ENCODE assay signal across 8 mouse cellular contexts in the genomic region with DNA sequence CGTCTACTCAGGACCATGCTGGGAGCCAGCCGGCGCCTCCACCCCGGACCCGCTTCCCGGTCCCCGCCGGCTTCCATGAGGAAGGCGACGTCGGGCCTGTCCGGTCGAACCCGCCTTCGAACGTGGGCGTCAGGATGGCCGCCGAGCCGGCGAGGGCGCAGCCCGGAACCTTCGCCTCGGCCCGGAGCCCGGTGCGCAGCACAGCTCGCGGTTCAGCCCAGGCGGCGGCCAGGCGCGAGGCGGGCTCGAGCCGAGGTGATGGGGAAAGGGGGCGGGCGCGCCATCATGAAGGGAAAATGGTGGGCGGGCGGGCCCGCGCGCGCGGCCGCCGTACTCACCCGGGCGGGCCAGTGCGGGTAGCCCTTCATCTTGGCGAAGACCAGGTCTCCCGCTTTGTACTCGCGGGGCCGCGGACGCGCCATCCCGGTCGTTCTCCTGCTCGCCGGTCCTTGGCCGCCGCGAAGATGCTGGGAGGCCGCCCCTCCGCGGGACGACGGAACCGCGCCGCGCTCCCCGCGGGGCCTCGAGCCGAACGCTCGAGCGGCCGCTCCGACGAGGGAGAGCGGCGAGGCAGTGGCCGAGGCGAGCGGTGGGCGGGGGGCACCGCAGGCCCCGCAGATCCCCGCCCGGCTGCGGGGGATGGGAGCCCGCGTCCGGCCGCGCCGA. TPM values are rescaled to one million over a fixed set of nuclear protein-coding genes. Genes with fewer than 3 reads are reported as not detected.
DNase-seq lines count a peak whose midpoint lies in the region; ATAC-seq and TF ChIP-seq lines count a peak whose summit lies in the region.

No protein-coding gene starts in this region.

- H3K4me3 ChIP-seq in hindbrain, embryonic 12.5 days, result peak overlapping the region; percentile 83
- H3K4me3 ChIP-seq in lung, postnatal 0 days (ENCODE audit: low read depth, low read length), result peak overlapping the region; percentile 70

- H3K36me3 ChIP-seq in hindbrain, embryonic 12.5 days, result no peaks in the 10 kb centered on the region
- H3K36me3 ChIP-seq in lung, postnatal 0 days (ENCODE audit: insufficient read depth, low read length), result no peaks in the 10 kb centered on the region

- peak; percentile 61 for DNase-seq in T-cell, adult 2 months (ENCODE audit: low spot score)
- DNase-seq in cerebellum, adult 9-11 months, result peak; percentile 71
- peak; percentile 33 to 58 for DNase-seq in frontal cortex, postnatal 25 days (ENCODE audit: low spot score in 2 of 2)
- DNase-seq in layer of hippocampus, postnatal 25 days (ENCODE audit: extremely low spot score in 1 of 2, low spot score in 1 of 2), result peak; percentile 50 to 73
- peak; percentile 54 for DNase-seq in lung, postnatal 0 days (ENCODE audit: low spot score)
- DNase-seq in retina, embryonic 14.5 days (ENCODE audit: low spot score), result peak; percentile 75
- DNase-seq in urinary bladder, postnatal 36 days (ENCODE audit: low spot score in 2 of 2), result peak; percentile 26 to 52

- H3K4me1 ChIP-seq in hindbrain, embryonic 12.5 days, result peaks cover 37% of the 10 kb centered on the region
- H3K4me1 ChIP-seq in lung, postnatal 0 days (ENCODE audit: insufficient read depth, low read depth, low read length), result no peaks in the 10 kb centered on the region; the same call in 1 of the 2 replicates

- under 1% methylated on average over 99 of the region's 103 CpGs for WGBS in hindbrain, embryonic 12.5 days
- under 1% methylated on average over 81 of the region's 103 CpGs for WGBS in lung, postnatal 0 days

- peak overlapping the region; percentile 96 for H3K9ac ChIP-seq in hindbrain, embryonic 12.5 days
- peak overlapping the region; percentile 52 for H3K9ac ChIP-seq in lung, postnatal 0 days (replicated peaks; ENCODE audit: low read depth)

- H3K4me2 ChIP-seq in hindbrain, embryonic 12.5 days (replicated peaks), result peak overlapping the region; percentile 66
- peak overlapping the region; percentile 93 for H3K4me2 ChIP-seq in lung, postnatal 0 days (replicated peaks; ENCODE audit: low read depth, low read length)

- no peaks in the 10 kb centered on the region for H3K27me3 ChIP-seq in hindbrain, embryonic 12.5 days
- H3K27me3 ChIP-seq in lung, postnatal 0 days (replicated peaks; ENCODE audit: insufficient read depth, low read length), result peaks cover 10% of the 10 kb centered on the region

- TF ChIP-seq CTCF in lung, postnatal 0 days (IDR thresholded peaks at IDR 0.05), result no peak

- peak overlapping the region; percentile 97 for H3K27ac ChIP-seq in hindbrain, embryonic 12.5 days
- peak overlapping the region; percentile 62 for H3K27ac ChIP-seq in lung, postnatal 0 days (ENCODE audit: low read length)

- no peak for TF ChIP-seq EP300 in lung, postnatal 0 days (IDR thresholded peaks at IDR 0.05)

- ATAC-seq in hindbrain, embryonic 12.5 days (ENCODE audit: low FRiP score), result peak; percentile 78
- peak; percentile 80 for ATAC-seq in lung, postnatal 0 days

- no peaks in the 10 kb centered on the region for H3K9me3 ChIP-seq in hindbrain, embryonic 12.5 days (replicated peaks)
- H3K9me3 ChIP-seq in lung, postnatal 0 days (ENCODE audit: low read length), result no peaks in the 10 kb centered on the region

RNA-seq across cellular contexts. Expression of gene Hdgfl3, which starts 0.5 kb away (rescaled TPM):
- 57.5 and 61.0 TPM in 2 replicates for polyA plus RNA-seq in hindbrain, embryonic 12.5 days (2016; fragmentation: Nextera tagmentation; extraction: Ambion mirVana)
- 10 to 100 TPM; 53.3 to 59.3 TPM for total RNA-seq in layer of hippocampus, postnatal 25 days (2021)
- polyA plus RNA-seq in lung, postnatal 0 days (2015; fragmentation: Nextera tagmentation; extraction: Ambion mirVana), result 6.1 and 6.4 TPM in 2 replicates

RNA-seq across cellular contexts. Expression of gene Bnc1, which starts 58.4 kb away (rescaled TPM):
- polyA plus RNA-seq in hindbrain, embryonic 12.5 days (2016; fragmentation: Nextera tagmentation; extraction: Ambion mirVana), result 1.1 and 1.9 TPM in 2 replicates
- not detected for total RNA-seq in layer of hippocampus, postnatal 25 days (2021)
- polyA plus RNA-seq in lung, postnatal 0 days (2015; fragmentation: Nextera tagmentation; extraction: Ambion mirVana), result 0.58 and 0.61 TPM in 2 replicates

Comparison
In these comparisons a context has a peak if more than half of its experiments do, and no peak if none do; other contexts are left out.
1. Peak in every context shown above with its lines: DNase-seq, ATAC-seq, H3K4me3 ChIP-seq and H3K27ac ChIP-seq.